Mouse (Mus musculus): Measurements from ENCODE around the gene Cenpj. TPM values are rescaled to one million over a fixed set of nuclear protein-coding genes. Genes with fewer than 3 reads are reported as not detected.

Gene Cenpj
- polyA plus RNA-seq (2014; fragmentation: Illumina TruSeq; extraction: RNeasy Lipid Tissue Mini Kit (QIAGEN cat#74804)), result 32.1 TPM

GRCm38 (mm10) chr14:56575416-56575815 is at the start of gene Cenpj, which contains the start of gene Parp4:
Gene Cenpj, minus strand, starts transcription at chr14:56575425.
Gene Parp4, plus strand, starts transcription at chr14:56575619.

Other genes with a start within 250 kb of the Cenpj start
- 0.23 TPM for gene Atp12a, start 210.4 kb downstream of the Cenpj start, polyA plus RNA-seq (2014; fragmentation: Illumina TruSeq; extraction: RNeasy Lipid Tissue Mini Kit (QIAGEN cat#74804))
- 14.3 TPM for gene Rnf17, start 172.8 kb downstream of the Cenpj start, polyA plus RNA-seq (2014; fragmentation: Illumina TruSeq; extraction: RNeasy Lipid Tissue Mini Kit (QIAGEN cat#74804))
- gene Parp4, start 194 bp upstream of the Cenpj start, polyA plus RNA-seq (2014; fragmentation: Illumina TruSeq; extraction: RNeasy Lipid Tissue Mini Kit (QIAGEN cat#74804)), result 28.8 TPM
- gene Mphosph8, start 92.8 kb upstream of the Cenpj start, polyA plus RNA-seq (2014; fragmentation: Illumina TruSeq; extraction: RNeasy Lipid Tissue Mini Kit (QIAGEN cat#74804)), result 158 TPM
- gene Pspc1, start 202.9 kb upstream of the Cenpj start, polyA plus RNA-seq (2014; fragmentation: Illumina TruSeq; extraction: RNeasy Lipid Tissue Mini Kit (QIAGEN cat#74804)), result 120 TPM
- 150 TPM for gene Zmym5, start 236.3 kb upstream of the Cenpj start, polyA plus RNA-seq (2014; fragmentation: Illumina TruSeq; extraction: RNeasy Lipid Tissue Mini Kit (QIAGEN cat#74804))

All from ovary, adult 10 weeks (tissue).